Mouse (Mus musculus) spleen, postnatal 4 days (tissue): ENCODE measurements around the gene Wdr1.
A peak's percentile ranks its signal among the peaks of the same experiment; 100 is the strongest.
"Not testable (repeated sequence)": the region's sequence is repeated elsewhere in the genome, so short reads cannot be mapped to it uniquely, and the experiment has no call there.

Experiments
- DNase-seq, 2 experiments: peaks; one replicate each; pipeline ENCODE4 v3.0.0; 2022; ENCODE audit warnings: low spot score in 2 of 2

Wdr1 gene

DNA sequence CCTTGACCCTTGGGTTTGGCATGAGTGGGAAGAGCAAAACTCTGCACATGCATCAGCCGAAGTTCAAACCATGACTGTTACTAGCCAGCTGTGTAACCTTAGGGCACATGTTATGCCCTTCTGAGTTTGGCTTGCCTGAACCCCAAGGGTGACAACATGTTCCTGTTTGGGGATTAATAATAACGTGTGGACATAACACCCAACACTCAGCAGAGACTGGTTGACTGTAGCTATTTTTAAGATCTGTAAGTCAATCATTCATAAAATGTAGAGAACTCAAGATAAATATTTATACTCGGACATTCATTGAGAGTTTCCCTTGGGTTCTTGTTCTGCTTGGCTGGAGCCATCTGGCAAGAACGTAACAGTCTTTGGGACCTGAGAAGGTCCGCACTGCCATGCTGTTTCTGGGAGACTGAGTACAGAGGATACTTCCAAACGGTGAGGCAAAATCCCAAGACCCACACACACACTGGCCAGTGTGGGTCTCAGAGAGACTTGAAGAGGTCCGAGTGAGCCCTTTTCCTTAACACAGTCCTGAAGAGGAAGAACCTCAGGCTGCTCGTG, 66.4 kb downstream of the Wdr1 start:
- no peak for DNase-seq

DNA sequence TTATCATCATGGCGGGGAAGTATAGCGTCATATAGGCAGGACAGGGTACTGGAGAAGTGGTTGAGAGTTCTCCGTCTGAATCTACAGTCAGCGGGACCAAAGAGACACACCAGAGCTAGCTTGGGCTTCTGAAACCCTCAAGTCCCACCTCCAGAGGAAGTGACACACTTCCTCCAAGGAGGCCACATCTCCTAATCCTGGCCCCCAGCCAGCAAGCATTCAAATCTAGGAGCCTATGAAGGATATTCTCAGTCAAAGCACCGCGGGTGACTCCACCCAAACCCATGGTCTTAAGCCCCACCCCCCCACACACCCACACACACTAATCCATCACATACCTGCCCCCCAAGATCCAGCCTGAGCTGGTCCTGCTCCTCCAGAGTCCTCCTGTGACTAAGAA, 69.1 kb downstream of the Wdr1 start:
- DNase-seq, result no peak

- no peak for DNase-seq
Observed at GRCm38 (mm10) chr5:38491763-38492162, 71.3 kb downstream of the Wdr1 start.

GRCm38 (mm10) chr5:38489739-38490138, 73.3 kb downstream of the Wdr1 start:
- no peak for DNase-seq

DNA sequence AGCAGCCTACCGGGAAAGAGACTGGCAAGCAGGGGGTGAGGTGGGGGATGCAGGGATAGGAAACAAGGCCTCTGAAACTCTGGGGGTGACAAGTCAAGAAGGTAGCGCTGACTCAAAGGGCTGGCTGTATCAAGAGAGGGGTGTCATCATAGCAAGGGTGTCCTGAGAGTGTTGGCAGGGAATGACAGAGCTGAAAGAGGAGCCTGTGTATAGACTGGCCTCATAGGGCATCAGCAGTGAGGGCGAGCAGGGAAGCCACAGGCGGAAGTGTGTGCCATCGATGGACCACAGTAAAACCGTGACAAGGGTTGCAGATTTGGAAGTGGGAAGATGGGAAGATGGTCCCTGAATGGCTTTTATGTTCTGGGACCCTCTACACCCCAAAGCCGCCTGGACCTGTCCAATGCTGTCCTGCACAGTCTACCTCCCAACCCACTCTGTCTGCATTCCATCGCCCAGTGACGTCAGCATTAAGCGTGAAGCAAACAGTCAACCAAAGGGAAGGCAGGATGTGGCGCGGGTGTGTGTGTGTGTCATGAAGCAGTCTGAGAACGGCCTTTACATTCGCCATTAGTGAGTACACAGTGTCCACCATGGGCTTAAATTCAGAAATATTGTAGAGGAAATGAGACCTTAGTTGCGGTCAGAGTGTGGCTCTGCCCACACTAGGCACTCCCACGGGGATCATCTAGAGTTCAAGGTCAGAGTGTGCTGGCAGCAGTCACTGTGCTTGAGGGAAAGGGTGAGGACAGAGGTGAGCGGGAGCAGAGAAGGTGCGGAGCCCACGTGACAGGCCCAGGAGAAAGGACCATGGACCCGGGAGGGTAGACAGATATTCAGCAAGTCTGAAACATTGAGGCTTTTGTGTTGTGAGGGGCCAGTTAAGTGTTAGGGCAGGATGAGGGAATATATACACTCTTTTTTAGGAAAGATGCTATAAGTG, 74.1 kb downstream of the Wdr1 start:
- no peak for DNase-seq

- DNase-seq, result no peak
Observed at GRCm38 (mm10) chr5:38488026-38488425, 75.0 kb downstream of the Wdr1 start.

- no peak for DNase-seq
Observed at GRCm38 (mm10) chr5:38487247-38487646, 75.8 kb downstream of the Wdr1 start.

- DNase-seq, result no peak
Observed at GRCm38 (mm10) chr5:38485946-38486345, 77.1 kb downstream of the Wdr1 start.

DNA sequence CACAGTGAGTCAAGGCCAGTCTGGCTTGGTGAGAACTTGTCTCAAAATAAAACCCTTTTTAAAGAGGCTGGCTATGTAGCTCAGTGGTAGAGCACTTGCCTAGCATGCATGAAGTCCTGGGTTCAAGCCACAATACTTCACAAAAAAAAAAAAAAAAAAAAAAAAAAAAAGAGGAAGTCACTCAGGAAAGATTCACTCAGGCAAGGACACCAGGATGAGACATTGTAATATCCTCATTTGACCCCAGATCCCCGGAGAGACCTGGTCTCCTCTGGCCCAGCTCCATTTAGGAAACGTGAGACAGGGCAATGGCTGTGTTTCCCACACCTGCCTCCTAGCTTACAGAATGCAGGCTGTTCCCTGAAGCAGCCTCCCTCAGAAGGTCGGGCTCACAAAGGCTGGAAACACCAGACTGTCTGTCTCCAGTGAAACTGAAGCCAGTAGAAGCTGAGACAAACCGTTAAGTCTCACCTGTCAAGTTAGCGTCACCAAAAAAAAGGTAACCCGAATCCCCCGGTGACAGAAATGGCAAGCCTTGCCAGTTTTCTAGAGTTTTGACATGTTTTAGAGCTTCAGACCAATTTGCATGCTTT, 79.4 kb downstream of the Wdr1 start:
- DNase-seq, result no peak

- peak in 1 of 2 experiments; percentile 56 for DNase-seq
Observed at GRCm38 (mm10) chr5:38480822-38481707, 82.0 kb downstream of the Wdr1 start.

DNA sequence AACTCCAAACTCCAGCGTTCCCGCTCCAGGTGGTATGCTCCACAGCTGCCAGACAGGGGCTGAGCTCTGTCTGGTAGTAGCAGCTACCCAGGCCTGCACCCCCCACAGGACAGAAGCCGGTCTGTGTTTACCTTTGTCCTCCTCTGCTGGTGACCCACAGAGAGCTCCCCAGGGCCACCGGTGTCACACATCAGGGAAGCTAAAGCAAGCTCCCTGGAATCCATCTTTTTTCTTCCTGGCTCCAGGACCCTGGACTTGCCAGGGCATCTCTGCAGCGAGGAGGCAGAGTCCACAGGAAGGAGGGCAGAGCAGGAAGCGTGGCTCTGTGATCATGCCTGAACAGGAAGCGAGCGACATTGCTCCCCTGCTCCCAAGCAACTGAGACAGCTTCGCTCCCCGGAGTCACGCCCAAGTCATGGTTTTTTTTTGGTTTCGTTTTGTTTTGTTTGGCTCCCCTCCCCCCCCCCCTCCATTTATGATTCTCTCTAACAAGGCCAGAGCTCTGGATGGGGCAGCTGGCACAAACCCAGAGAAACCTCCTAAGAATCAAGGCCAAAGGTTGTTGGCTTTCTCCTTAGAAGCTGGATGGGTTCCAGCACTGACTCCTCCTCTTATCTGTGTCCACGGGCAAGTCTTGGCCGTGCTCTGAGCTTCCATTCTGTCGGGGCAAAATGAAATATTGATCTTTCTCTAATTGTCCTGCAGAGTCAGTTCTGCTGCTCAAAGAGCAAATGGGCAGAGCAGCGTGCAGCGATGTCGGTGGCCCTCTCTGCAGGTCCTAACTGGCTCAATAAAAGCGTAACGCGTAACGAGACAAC, 82.9 kb downstream of the Wdr1 start:
- peak; percentile 24 to 68 for DNase-seq

- DNase-seq, result not testable (repeated sequence)
Observed at GRCm38 (mm10) chr5:38479545-38479907, 83.5 kb downstream of the Wdr1 start.

- peak; percentile 18 to 64 for DNase-seq
Observed at GRCm38 (mm10) chr5:38479027-38479426, 84.0 kb downstream of the Wdr1 start.

GRCm38 (mm10) chr5:38477731-38478445, 85.1 kb downstream of the Wdr1 start:
- DNase-seq, result peak; percentile 14 to 59

- DNase-seq, result peak; percentile 45 to 84
Observed at GRCm38 (mm10) chr5:38476861-38477565, 86.0 kb downstream of the Wdr1 start.
